Mouse (Mus musculus) lung, postnatal 14 days (tissue): ENCODE results near the gene Olfr1110.
"Not testable (repeated sequence)": the region's sequence is repeated elsewhere in the genome, so short reads cannot be mapped to it uniquely, and the experiment has no call there.

Source experiments
- DNase-seq: peaks from one replicate; pipeline ENCODE4 v3.0.0; 2021

Gene Olfr1110

GRCm38 (mm10) chr2:87140200-87140599 lies at the start of gene Olfr1110:
Olfr1110 (minus strand) TSS chr2:87140300.
- no peak for DNase-seq

- no peak for DNase-seq
Measured at GRCm38 (mm10) chr2:87187498-87187897, 47.4 kb upstream of the Olfr1110 start, which contains the start of gene Olfr1112. Olfr1112 (plus strand) TSS chr2:87187798.

GRCm38 (mm10) chr2:87167731-87168130 lies 27.6 kb upstream of the Olfr1110 start:
- not testable (repeated sequence) for DNase-seq

GRCm38 (mm10) chr2:87152524-87152923 lies 12.4 kb upstream of the Olfr1110 start, which contains the start of gene Olfr1111:
Olfr1111 (minus strand) TSS chr2:87152624.
- no peak for DNase-seq

- DNase-seq, result no peak
Measured at GRCm38 (mm10) chr2:87114467-87114866, 25.6 kb downstream of the Olfr1110 start, which contains the start of gene Olfr259. Olfr259 (minus strand) TSS chr2:87114567.

GRCm38 (mm10) chr2:87095908-87096307 lies 44.2 kb downstream of the Olfr1110 start, which contains the start of gene Olfr1109:
Olfr1109 (minus strand) TSS chr2:87096008.
- DNase-seq, result no peak
